Mouse (Mus musculus) bone marrow, adult 2 months (tissue): ENCODE data around the gene Mical2.

Source experiments
- CTCF ChIP-seq: fragments of 200-500 bp; IDR thresholded peaks from 2 replicates; pipeline ENCODE4 v1.5.1; 2011; ENCODE audit warnings: low read length, control low read depth; ENCODE audit not compliant: control insufficient read depth, insufficient read depth
- POLR2A ChIP-seq: fragments of 200-500 bp; IDR thresholded peaks from 2 replicates; pipeline ENCODE4 v1.6.1; 2011; ENCODE audit warnings: low read depth, mild to moderate bottlenecking, control low read depth, low read length, borderline replicate concordance; ENCODE audit not compliant: control insufficient read depth

- TF ChIP-seq POLR2A (no peak), CTCF (no peak)
Observed at GRCm38 (mm10) chr7:112241211-112241944, 15.7 kb downstream of the Mical2 start.
